Mouse (Mus musculus) megakaryocyte progenitor cell, adult 5-6 weeks (primary cell): ENCODE results near the gene Foxn3. TPM values are rescaled to one million over a fixed set of nuclear protein-coding genes. Genes with fewer than 3 reads are reported as not detected.

ENCODE experiments used
- ATAC-seq: replicated peaks from 2 replicates; pipeline ENCODE4 v1.8.0; 2016; ENCODE audit warnings: mild to moderate bottlenecking, moderate TSS enrichment, inconsistent platforms; ENCODE audit not compliant: poor library complexity
- total RNA-seq, 2 experiments: library from RNA; stranded (forward) in 1 of 2; stranded (reverse) in 1 of 2; fragments of 157-497, 149-512 nt in 1 of 2; fragments of 200-1000 nt in 1 of 2; gene quantifications; 2 replicates each; pipeline versions ENCODE4 v1.2.3 to v1.2.4; 2015 to 2017

The Foxn3 gene
- total RNA-seq, 2 experiments from 2014 or later = 17.7 to 45.5 TPM

DNA sequence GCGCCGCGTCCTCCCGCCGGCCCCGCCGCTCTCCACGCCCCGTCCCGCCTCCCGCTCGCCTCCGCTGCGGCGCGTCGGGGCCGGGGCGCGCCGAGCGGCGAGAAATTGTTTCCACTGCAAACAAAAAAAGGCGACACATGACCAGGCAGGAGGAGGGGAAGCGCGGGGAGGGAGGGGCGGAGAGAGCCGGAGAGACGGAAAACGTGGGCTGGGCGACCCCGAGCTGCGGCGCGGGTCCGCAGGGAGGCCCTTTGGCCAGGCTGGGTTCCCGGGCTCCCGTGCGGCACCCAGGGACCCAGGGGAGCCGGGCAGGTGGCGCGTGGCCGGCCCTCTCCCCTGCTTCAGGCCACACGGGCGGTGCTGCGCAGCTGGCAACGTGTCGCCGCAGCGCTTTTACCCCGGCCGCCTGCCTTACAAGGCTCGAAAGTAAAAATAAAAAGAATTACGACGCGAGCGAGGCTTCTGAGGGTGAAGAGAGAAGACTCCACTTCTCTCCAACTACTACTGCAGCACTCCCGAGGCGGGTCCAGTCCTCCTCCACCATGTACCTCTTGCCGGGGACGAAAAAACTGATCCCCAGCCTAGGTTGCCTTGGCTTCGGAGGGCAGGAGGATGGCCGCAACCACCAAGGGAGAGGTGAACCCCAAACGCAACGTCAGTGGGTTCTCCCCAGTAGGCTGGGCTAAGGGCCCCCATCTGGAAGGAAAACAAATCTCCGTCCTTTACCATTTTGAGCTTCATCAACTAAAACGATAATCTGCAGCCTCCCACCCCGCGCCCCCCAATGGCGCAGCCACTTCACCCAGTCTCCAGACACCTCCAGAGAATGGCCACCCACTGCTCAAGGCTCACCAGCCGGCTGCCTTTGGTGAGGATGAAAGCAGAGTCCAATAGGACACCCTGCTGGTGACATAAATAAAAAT is 170.2 kb downstream of the Foxn3 start:
- ATAC-seq = peak; percentile 60

DNA sequence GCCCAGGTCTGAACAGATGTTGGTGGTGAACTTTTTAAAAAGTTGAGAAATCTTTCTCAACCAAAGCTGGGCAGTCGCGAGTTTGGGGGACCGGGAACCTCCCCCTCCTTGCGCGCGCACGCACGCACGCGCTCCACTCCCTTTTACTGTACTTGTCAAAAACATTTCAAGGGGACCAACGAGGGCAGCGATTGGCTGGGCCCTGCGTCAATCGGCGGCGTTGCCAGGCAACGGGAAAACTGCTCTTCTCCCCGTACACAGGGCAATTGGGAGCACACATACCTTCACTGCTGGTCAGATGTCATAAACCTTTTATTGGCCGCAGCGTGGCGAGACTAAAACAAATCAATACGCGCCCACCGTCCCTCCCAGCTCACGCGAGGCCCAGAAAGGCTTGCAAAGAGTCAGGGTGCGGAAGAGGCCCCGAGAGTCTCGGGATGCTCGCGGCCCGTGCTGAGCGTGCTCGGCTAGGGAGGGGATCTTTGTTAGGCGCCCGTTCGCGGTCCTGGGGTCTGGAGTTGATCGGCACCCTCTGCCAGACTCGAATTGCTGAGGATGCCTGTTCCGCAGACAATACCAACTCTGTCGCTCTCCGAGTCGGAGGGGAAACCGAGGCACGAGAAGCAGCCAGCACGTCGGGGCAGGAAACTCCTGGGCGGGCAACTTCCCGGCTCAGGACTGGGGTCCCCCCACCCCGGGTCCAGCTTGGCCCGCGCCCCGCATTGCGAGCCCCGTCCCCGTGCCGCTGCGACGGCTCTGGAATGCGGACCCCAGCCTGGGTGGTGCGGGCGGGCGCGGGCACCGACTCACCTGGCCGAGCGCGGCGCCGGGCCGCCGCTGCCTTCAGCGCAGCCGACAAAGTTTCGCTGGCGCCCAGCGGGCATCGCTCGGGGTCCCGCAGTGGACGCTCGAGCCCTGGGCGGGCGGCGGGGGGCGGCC is 171.2 kb downstream of the Foxn3 start:
- peak; percentile 81 for ATAC-seq

DNA sequence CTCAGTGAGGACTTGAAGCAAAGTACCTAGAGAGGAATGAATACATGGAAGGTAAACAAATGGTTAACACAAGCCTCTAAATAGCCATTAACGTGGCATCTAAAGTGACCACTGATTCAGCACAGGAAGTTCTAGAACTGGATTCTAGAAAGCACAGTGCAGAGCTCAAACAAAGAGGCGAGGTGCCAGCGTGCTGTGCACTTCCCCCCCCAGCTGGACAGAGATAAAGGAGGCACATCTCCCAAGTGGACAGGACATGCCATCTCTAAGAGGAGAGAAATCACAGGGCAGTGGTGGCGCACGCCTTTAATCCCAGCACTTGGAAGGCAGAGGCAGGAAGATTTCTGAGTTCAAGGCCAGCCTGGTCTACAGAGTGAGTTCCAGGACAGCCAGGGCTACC is 173.0 kb downstream of the Foxn3 start:
- ATAC-seq = no peak

DNA sequence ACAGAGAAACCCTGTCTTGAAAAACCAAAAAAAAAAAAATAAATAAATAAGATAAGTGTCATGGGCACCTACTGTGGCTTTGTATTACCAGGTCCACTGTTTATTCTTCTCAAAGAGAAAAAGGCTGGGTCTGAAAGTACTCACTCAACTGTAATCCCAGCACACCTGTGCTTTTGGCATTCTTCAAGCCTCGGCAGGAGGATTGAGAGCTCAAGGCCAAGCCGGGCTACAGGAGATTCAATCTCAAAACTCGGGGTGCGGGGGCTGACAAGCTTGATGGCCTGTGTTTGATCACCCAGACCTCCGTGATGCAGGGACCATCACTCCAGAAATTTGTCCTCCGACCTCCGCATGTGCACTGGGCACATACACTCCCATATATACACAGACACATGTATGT is 174.1 kb downstream of the Foxn3 start:
- ATAC-seq = no peak

DNA sequence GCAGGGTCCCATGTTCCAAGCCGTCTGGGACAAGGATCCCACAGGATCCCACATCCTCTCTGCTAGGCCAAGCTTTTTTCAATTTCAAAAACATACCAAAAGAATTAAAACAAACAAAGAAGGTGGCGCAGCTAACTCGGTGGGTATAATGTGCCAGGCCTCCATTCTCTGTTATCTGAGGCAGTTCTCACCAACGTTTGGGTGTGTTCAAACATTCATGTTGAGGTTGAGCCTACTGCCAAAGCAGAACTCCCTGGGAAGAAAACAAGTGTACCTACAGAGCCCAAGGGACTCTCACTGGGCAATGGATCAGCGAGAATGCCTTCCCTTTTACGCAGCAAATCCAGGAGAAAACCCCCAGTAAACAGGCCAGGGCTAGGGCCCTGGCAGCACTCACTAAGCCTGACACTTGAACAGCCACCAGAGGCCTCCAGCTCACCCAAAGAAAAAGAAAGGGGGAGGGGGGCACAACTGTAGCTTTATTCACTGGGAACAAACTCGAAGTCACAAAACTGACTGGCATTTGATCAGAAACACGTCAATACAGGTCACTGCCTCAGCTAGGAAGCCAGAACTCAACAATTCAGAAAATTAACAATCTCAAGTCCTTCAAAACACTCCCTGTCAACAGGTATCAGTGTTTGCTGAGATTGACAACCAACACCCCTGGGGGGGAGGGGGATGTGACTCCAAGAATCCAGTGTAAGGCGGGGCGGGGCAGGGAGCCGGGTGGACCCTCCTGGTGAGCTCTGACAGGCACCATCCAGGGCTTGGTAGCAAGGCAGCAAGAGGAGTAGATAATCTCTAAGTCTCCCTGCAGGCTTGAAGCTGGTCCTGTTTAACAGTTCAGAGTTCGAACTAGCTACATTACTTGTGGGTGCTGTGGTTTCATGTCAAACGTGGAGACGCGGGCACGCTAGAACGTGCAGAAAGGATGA is 177.2 kb downstream of the Foxn3 start:
- peak; percentile 55 for ATAC-seq

DNA sequence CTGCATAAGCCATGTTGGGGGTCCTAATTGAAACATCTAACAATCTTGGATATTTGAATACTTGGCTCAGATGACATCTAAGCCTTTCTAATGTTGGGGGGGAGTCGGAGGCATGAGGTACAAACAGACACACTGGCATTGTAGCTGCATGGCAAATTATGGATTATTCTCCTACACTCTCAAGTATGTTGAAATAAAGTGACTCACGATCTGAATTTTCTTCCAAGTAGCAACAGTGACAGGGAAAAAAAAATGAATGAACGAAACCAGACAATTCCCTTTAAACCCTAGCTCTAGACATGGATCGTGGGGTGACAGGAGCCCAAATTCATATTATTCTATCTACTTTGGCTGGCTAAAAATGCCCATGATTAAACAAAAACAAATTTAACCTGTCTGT is 178.3 kb downstream of the Foxn3 start:
- ATAC-seq = no peak

DNA sequence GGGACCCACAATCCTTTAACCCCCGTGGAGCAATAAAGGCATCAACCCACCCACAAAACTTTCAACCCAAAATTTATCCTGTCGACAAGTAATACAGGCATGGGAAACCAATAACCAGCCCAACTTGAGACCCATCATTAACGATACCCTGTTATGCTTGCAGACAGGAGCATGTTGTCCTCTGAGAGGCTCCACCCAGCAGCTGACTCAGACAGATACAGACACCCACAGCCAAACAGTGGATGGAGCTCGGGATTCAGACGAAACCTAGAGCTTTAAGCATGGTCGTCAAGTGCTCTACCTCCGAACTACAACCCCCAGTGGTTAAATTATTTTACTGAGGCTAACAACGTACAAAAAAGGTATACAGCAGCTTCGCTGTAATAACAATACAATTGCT is 182.1 kb downstream of the Foxn3 start:
- ATAC-seq = no peak

DNA sequence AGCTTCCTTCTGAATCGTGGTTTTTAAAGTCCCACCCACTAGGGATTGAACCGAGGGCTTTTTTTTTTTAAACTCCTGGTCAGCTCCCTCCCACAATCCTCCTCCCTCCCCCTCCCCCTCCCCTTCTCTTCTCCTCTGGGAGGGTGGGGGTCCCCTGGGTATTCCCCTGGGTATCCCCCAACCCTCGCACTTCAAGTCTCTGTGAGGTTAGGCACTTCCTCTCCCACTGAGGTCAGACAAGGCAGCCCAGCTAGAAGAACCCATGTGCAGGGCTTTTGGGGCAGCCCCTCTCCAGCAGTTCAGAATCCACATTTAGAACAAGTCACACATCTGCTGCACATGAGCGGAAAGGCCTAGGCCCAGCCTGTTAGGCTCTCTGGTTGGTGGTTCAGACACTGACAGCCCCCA is 182.5 kb downstream of the Foxn3 start:
- ATAC-seq = no peak

DNA sequence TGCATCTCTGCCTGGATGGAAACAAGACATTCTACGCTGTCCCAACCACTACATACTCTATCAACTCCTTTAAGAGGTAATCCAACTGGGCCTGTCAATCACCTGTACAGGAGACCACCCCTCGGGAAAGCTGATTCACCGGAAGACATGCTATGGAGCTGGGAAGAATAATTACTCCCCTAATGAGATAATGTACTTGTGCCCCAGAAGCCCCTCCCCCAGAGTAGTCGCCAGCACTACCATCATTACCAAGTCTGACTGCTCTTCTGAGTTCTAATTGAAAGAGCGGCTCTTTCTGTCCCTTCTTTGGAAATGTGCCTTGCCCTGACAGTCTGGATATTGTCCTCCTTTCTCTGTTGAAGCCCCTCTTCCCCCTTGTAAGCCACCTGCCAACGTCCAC is 183.3 kb downstream of the Foxn3 start:
- no peak for ATAC-seq

DNA sequence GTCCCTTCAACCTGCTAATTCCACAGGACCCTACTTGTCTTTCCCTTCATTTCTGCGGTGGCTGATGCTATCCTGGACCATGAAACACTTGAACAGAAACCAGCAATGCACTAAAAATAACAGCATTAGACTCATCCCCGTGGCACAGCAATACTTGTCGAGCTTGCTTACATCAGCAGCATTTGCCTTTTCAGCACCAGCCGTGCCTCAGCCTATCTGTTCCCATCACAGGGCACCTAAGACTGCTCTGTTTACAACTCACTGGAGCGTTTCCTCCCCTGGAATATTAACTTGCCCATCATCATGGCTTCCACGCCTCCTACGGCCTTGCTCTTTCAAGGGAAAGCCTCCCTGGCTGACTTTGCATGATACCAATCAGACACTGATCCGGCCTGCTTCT is 185.1 kb downstream of the Foxn3 start:
- ATAC-seq = no peak

DNA sequence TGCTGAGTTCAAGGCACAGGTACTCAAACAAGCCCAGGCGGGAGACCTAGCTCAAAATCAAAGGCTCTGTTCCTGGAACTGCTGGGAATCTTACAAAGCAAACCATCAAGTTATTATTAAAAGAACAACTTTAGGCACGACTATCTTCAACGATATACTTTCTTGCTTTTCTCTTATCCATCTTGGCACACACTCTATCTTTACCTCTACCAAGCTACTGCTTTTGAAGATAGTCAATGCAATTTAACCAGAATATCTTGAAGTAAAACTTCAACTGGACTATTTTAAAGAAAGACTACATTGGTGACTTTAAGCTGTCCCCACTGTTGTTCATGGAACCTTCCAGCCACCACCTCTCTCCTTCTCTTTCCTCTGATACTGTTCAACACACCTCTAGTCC is 185.7 kb downstream of the Foxn3 start:
- ATAC-seq = 0 out of 2 replicates have a peak, but pooled peaks have one; percentile 28

DNA sequence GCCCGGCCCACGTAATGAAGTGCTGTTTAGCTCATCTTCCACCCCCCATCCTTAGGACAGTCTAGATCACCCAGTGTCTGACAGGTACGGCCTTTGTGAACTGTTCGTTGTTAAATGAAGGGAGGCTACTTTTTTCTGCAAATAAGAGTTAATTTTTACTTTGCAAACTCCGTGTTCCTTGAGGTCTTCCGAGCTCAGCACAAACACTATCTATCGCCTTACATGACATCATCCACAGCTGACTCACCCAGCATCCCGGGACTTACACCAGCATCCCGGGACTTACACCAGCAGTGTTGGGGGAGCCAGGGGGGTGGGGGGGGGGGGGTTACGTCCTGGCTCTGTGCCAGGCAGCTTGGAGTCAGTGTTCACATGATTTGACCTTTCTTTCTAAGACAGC is 186.3 kb downstream of the Foxn3 start:
- ATAC-seq = no peak

DNA sequence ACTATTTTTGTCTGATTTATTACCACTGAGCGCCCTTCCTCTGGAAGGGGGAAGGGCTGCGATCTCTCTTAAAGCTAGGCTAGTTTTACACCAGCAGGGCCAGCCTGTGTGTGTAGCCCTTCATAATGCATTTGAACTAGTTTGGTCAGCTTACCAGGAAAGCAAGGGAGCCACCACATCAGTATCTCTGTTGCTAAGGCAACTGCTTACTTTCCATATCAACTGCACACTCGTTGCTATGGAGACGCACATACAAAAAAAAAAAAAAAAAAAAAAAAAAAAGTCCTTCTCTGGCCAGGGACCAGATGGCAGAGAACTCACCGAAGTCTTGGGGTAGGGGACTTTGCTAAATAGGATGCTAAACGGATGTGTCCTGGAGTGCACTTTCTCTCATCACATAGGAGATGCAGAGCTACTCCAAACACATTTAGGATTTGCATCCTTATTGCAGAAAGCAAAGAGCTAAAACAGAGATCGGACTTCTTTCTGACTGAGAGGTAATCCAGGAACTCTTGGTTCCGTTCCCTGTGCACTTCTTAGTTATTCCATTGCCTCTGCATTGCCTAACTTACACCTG is 187.4 kb downstream of the Foxn3 start:
- peak; percentile 66 for ATAC-seq

DNA sequence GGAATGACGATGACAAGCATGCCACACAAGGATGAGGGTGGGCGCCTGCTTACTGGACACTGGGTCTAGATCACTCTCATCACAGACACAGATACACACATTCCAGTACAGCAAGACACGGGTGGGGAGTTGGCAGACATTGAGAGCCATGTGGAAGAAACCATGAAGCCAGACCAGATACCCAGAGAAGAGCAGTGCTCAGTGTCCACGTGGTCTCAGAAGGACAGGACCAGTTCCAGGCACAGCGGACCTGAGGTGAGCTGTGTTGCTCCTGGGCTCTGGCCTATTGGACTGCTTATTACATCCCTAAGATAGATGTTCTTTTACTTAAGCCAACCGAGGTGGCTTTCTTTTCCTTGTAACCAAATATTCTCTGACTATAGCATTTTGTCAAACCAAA is 188.0 kb downstream of the Foxn3 start:
- no peak for ATAC-seq

DNA sequence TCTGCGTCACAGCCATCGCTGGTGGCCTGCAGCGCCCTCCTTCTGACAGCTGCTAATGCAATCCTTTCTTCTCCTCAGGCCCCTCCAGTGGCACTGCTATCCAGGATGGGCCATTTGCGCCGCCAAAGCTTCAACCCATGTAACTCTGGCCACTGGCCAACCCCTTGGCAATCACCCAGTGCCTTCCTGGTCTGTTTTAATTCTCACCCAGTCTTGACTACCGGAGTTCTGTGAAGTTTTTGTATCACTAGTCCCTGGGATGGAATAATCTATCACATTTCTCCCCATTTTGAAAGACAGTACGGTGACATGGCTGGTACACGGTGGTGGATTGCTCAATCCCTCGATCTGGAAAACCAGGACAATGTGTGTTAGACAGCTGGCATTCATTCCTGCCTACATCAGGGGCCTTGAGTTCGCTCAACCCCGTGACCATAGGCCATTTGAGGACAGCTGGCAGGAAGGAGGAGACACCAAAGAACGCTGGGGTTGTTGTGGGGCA is 189.2 kb downstream of the Foxn3 start:
- no peak for ATAC-seq

DNA sequence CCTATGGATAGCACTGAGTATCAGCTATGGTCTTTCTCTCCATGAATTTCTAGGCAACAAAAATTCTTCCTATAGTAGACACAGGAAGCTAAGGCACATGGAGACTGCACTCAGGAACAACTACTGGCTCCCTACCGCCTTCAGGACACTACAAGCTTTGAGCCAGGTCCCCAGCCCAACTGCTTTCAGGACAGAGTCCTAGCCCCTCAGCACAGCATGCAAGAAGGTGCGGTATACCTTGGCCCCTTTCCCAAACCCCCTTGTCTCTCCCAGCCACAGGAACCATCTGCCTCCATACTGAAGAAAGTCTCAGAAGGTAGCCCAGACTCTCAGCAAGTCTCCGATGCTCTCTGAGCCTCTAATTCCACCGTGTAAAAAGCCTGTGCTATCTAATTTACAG is 189.8 kb downstream of the Foxn3 start:
- ATAC-seq = no peak

DNA sequence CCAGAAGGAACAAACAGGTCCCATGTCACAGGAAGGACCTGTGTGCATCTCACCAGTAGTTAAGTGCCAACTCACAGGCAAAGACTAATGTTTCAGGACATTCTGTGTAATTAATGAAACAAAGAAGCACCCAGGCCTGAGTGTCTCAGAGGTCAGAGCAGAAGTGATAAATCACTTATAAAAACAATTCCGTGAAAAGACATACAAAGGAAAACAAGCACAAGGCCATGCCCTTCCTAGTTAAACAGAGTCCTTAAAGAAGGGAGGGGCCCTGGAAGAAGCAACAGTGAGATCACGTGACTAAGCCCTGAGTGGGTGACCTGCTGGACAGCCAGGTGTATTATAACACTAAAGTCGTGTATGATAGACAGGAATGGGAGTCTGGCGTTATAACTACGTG is 191.9 kb downstream of the Foxn3 start:
- ATAC-seq = no peak

DNA sequence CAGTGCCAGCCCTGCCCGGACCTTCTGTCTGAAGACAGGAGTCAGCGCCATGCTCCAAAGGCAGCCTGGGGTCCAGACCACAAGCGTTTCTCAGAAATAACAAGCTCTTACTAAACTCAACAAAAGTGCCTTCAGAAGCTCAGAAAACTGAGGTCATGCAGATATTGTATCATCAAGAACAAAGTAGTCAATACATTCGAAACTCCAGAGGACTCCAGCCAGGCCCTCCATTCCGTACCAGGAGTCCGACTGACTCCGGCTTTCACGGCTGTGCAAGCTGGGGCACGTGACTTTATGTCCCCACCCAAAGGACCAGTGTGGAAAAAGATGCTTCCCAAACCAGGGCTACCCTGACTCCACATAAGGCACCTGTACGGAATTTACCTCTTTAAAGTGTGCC is 195.1 kb downstream of the Foxn3 start:
- ATAC-seq = no peak

DNA sequence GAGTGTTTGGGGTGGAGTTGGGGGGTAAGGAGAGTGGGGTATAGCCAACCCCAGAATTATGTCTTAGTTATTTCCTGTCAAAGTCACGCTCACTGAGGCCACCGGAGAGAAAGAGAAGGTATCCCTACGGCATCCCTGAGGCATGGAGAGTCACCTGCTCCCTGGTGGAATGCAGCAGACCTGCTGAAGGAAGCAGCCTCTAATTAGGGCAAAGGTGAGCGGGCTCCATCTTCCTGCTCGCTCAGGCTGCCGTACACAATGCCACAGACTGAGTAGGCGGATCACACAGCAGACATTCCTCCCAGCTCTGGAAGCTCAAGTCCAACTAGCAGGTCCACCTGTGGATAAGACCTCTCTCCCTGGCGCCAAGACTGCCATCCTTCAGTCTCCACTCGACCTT is 197.4 kb downstream of the Foxn3 start:
- ATAC-seq = no peak

DNA sequence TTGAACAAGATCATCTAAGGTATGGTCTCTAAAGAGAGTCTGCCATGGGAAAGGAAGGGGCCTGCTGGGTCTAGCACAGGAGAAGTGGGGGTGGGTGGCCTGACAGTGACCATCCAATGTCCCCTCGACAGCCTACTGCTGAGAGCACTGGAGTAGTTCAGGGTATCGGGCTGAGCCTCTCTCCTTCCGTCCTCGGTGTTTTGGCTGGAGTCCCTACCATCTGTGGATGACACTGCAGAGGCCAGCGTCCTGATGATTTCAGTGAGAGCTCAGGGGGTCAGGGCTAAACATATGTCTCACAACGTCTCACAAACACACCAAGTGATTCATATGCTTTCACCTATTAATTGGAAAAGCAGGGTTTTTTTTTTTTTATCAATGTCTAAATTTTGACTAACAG is 199.2 kb downstream of the Foxn3 start:
- no peak for ATAC-seq
